In the genomic region with DNA sequence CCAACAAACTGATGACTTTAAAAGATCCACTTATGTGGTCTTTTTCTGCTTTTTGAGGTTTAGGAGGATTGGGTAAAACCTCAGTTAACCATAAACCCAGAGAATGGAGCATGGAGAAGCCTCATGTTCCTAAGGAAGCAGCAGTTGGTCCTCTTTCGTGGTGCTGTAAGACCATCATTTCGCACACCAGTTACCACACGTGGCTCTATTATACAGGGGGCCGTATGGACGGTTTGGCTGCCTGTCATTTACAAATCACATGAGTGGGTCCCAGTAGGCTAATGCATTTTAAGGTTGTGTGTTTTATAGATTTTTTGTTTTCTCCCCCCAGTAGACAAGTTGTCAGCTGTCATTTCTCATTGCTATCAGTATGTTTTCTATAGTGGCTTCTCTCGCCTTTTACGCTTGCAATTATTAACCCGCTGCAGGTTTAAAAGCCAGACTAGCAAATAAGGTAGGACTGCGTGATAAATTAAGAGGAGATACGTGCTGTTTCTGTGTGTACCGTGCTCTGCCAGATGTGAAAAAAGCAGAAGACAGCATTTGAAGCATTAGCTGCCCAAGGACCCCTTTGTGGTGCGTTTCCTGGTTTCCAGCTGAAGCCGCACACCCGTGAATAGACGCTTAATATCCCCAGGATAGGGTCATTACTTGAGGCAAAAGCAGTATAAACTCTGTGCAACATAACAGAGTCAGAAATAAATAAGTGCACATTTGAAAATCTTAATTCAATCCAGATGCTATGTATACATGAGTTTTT, we compare ENCODE assay signal across 20 mouse cellular contexts. TPM values are rescaled to one million over a fixed set of nuclear protein-coding genes. Genes with fewer than 3 reads are reported as not detected.
DNase-seq lines count a peak whose midpoint lies in the region; ATAC-seq and TF ChIP-seq lines count a peak whose summit lies in the region.
"Had no signal": no experiment of that assay in that cellular context is flagged by ENCODE, and none has a peak within 500 bp of the region (broad histone marks: within the 10 kb centered on the region; RNA-seq: fewer than 3 reads in every experiment).

No protein-coding gene starts in this region.

- no peaks in the 10 kb centered on the region for H3K9me3 ChIP-seq in forebrain, embryonic 14.5 days (replicated peaks; ENCODE audit: control insufficient read depth, low read length)
- H3K9me3 ChIP-seq in forebrain, embryonic 13.5 days (replicated peaks) = no peaks in the 10 kb centered on the region
- no peaks in the 10 kb centered on the region for H3K9me3 ChIP-seq in hindbrain, embryonic 15.5 days
- H3K9me3 ChIP-seq in neural tube, embryonic 14.5 days (ENCODE audit: control insufficient read depth, low read length) = no peaks in the 10 kb centered on the region
- H3K9me3 ChIP-seq: liver, embryonic 13.5 days; lung, embryonic 15.5 days had no signal

- no peak for DNase-seq in forebrain, embryonic 14.5 days (ENCODE audit: low spot score)
- DNase-seq in brain, embryonic 14.5 days (ENCODE audit: low read depth) = peak; percentile 58
- no peak for DNase-seq in heart, postnatal 4 days
- DNase-seq in testis, postnatal 10 days (ENCODE audit: low spot score) = no peak
- DNase-seq: adrenal gland, adult 2 months; cerebellum, adult 11-12 months; cerebellum, postnatal 25 days; gastrocnemius, postnatal 14 days; kidney, adult 2 months; layer of hippocampus, postnatal 36 days; liver, embryonic 13.5 days; thymus, postnatal 14 days had no signal

- no peak for TF ChIP-seq POLR2A in brain, embryonic 14.5 days (IDR thresholded peaks at IDR 0.05; ENCODE audit: borderline replicate concordance, extremely low read depth, insufficient read depth, insufficient read length, poor library complexity, severe bottlenecking)

- no peak for TF ChIP-seq CTCF in brain, embryonic 14.5 days (IDR thresholded peaks at IDR 0.05; ENCODE audit: borderline replicate concordance, extremely low read depth, insufficient read depth, insufficient read length)

- 66% methylated on average over 15 of the region's 15 CpGs for WGBS in forebrain, embryonic 14.5 days
- 61% methylated on average over 15 of the region's 15 CpGs for WGBS in forebrain, embryonic 13.5 days
- WGBS in hindbrain, embryonic 15.5 days = 35% methylated on average over 15 of the region's 15 CpGs
- WGBS in neural tube, embryonic 14.5 days = 25% methylated on average over 15 of the region's 15 CpGs

- H3K4me2 ChIP-seq in forebrain, embryonic 14.5 days (ENCODE audit: low read length) = no peak overlapping the region
- no peak overlapping the region for H3K4me2 ChIP-seq in forebrain, embryonic 13.5 days
- 0 out of 2 replicates have a peak overlapping the region, but pooled peaks have one; percentile 22 for H3K4me2 ChIP-seq in hindbrain, embryonic 15.5 days
- H3K4me2 ChIP-seq in neural tube, embryonic 14.5 days (ENCODE audit: low read depth, low read length) = 0 out of 2 replicates have a peak overlapping the region, but pooled peaks have one; percentile 26
- H3K4me2 ChIP-seq: liver, embryonic 13.5 days; lung, embryonic 15.5 days had no signal

- no peaks in the 10 kb centered on the region for H3K27me3 ChIP-seq in forebrain, embryonic 14.5 days (replicated peaks; ENCODE audit: control insufficient read depth, insufficient read depth, low read length)
- H3K27me3 ChIP-seq in forebrain, embryonic 13.5 days = no peaks in the 10 kb centered on the region
- no peaks in the 10 kb centered on the region for H3K27me3 ChIP-seq in hindbrain, embryonic 15.5 days
- no peaks in the 10 kb centered on the region for H3K27me3 ChIP-seq in neural tube, embryonic 14.5 days (ENCODE audit: control insufficient read depth, insufficient read depth, low read length)
- H3K27me3 ChIP-seq: CH12.LX; liver, embryonic 13.5 days; lung, embryonic 15.5 days had no signal

- no peak overlapping the region for H3K9ac ChIP-seq in forebrain, embryonic 14.5 days (ENCODE audit: low read length)
- no peak overlapping the region for H3K9ac ChIP-seq in forebrain, embryonic 13.5 days
- no peak overlapping the region for H3K9ac ChIP-seq in hindbrain, embryonic 15.5 days
- H3K9ac ChIP-seq in neural tube, embryonic 14.5 days (replicated peaks; ENCODE audit: low read depth, low read length) = no peak overlapping the region
- H3K9ac ChIP-seq: liver, embryonic 13.5 days; lung, embryonic 15.5 days had no signal

- peak; percentile 61; the same call in 1 of the 2 replicates for ATAC-seq in forebrain, embryonic 14.5 days
- ATAC-seq in forebrain, embryonic 13.5 days = no peak
- ATAC-seq in hindbrain, embryonic 15.5 days (ENCODE audit: low FRiP score, low read depth) = 0 out of 2 replicates have a peak, but pooled peaks have one; percentile 67
- ATAC-seq in neural tube, embryonic 14.5 days (ENCODE audit: low read depth) = peak; percentile 81
- ATAC-seq: midbrain, embryonic 16.5 days had no signal

- peaks cover 2% of the 10 kb centered on the region; the same call in 1 of the 2 replicates for H3K4me1 ChIP-seq in forebrain, embryonic 14.5 days (ENCODE audit: control insufficient read depth, insufficient read depth, low read length)
- peaks cover 26% of the 10 kb centered on the region for H3K4me1 ChIP-seq in forebrain, embryonic 13.5 days
- H3K4me1 ChIP-seq in hindbrain, embryonic 15.5 days (replicated peaks) = peaks cover 20% of the 10 kb centered on the region
- peaks cover 23% of the 10 kb centered on the region for H3K4me1 ChIP-seq in neural tube, embryonic 14.5 days (ENCODE audit: control insufficient read depth, insufficient read depth, low read length)
- H3K4me1 ChIP-seq: liver, embryonic 13.5 days; lung, embryonic 15.5 days had no signal

- no peak overlapping the region for H3K4me3 ChIP-seq in forebrain, embryonic 14.5 days (ENCODE audit: low read depth, low read length)
- no peak overlapping the region for H3K4me3 ChIP-seq in forebrain, embryonic 13.5 days
- H3K4me3 ChIP-seq in hindbrain, embryonic 15.5 days = no peak overlapping the region
- no peak overlapping the region for H3K4me3 ChIP-seq in neural tube, embryonic 14.5 days (ENCODE audit: low read depth, low read length)
- H3K4me3 ChIP-seq: erythroblast, embryonic 14.5 days; liver, embryonic 13.5 days; lung, embryonic 15.5 days had no signal

- H3K27ac ChIP-seq in forebrain, embryonic 14.5 days (ENCODE audit: low read depth, low read length) = no peak overlapping the region
- H3K27ac ChIP-seq in forebrain, embryonic 13.5 days = no peak overlapping the region
- no peak overlapping the region for H3K27ac ChIP-seq in hindbrain, embryonic 15.5 days (replicated peaks)
- no peak overlapping the region for H3K27ac ChIP-seq in neural tube, embryonic 14.5 days (ENCODE audit: low read depth, low read length)
- H3K27ac ChIP-seq: liver, embryonic 13.5 days; lung, embryonic 15.5 days; stomach, postnatal 0 days had no signal

- H3K36me3 ChIP-seq in forebrain, embryonic 14.5 days (ENCODE audit: control insufficient read depth, insufficient read depth, low read length) = no peaks in the 10 kb centered on the region
- H3K36me3 ChIP-seq in forebrain, embryonic 13.5 days (ENCODE audit: poor library complexity, severe bottlenecking) = no peaks in the 10 kb centered on the region
- H3K36me3 ChIP-seq in hindbrain, embryonic 15.5 days = no peaks in the 10 kb centered on the region
- H3K36me3 ChIP-seq in neural tube, embryonic 14.5 days (ENCODE audit: control insufficient read depth, insufficient read depth, low read length) = no peaks in the 10 kb centered on the region
- H3K36me3 ChIP-seq: liver, embryonic 13.5 days; lung, embryonic 15.5 days had no signal

RNA-seq across cellular contexts. Expression of gene Sgce, which starts 22.8 kb away (rescaled TPM):
- 48.0 and 48.3 TPM in 2 replicates for polyA plus RNA-seq in forebrain, embryonic 14.5 days (2014; fragmentation: Nextera tagmentation; extraction: Ambion mirVana)
- 51.3 and 56.4 TPM in 2 replicates for polyA plus RNA-seq in forebrain, embryonic 13.5 days (2015; fragmentation: Nextera tagmentation; extraction: Ambion mirVana)
- polyA plus RNA-seq in brain, embryonic 14.5 days (2012; rRNA removed) = 39.6 and 43.4 TPM in 2 replicates
- 57.6 and 60.8 TPM in 2 replicates for polyA plus RNA-seq in hindbrain, embryonic 15.5 days (2015; fragmentation: Nextera tagmentation; extraction: Ambion mirVana)
- 46.0 and 48.4 TPM in 2 replicates for polyA plus RNA-seq in neural tube, embryonic 14.5 days (2014; fragmentation: Nextera tagmentation; extraction: Ambion mirVana)
- total RNA-seq in heart, postnatal 4 days (2021) = 10 to 100 TPM; 45.5 to 48.0 TPM
- total RNA-seq: CH12.LX had no signal
- polyA plus RNA-seq: erythroblast, embryonic 14.5 days had no signal

RNA-seq across cellular contexts. Expression of gene Peg10, which starts 22.9 kb away (rescaled TPM):
- 9.3 and 9.8 TPM in 2 replicates for polyA plus RNA-seq in forebrain, embryonic 14.5 days (2014; fragmentation: Nextera tagmentation; extraction: Ambion mirVana)
- polyA plus RNA-seq in forebrain, embryonic 13.5 days (2015; fragmentation: Nextera tagmentation; extraction: Ambion mirVana) = 7.4 and 8.3 TPM in 2 replicates
- polyA plus RNA-seq in brain, embryonic 14.5 days (2012; rRNA removed) = 71.4 and 111 TPM in 2 replicates
- 6.6 and 7.0 TPM in 2 replicates for polyA plus RNA-seq in hindbrain, embryonic 15.5 days (2015; fragmentation: Nextera tagmentation; extraction: Ambion mirVana)
- 4.6 and 7.0 TPM in 2 replicates for polyA plus RNA-seq in neural tube, embryonic 14.5 days (2014; fragmentation: Nextera tagmentation; extraction: Ambion mirVana)
- 10 to 100 TPM in 1 of 2 experiments, 1 to 10 TPM in 1; 9.1 to 10.3 TPM for total RNA-seq in heart, postnatal 4 days (2021)
- total RNA-seq: CH12.LX had no signal

Comparison
In these comparisons a context has a peak if more than half of its experiments do, and no peak if none do; other contexts are left out.
1. H3K4me2 ChIP-seq: peak in hindbrain, embryonic 15.5 days (single experiment) and neural tube, embryonic 14.5 days (single experiment); none in forebrain, embryonic 14.5 days (single experiment) and forebrain, embryonic 13.5 days (single experiment).